Mouse (Mus musculus) kidney, adult 18-20 months (tissue): ENCODE data around the gene Atrn.

ENCODE experiments used
- DNase-seq: peaks from one replicate; pipeline ENCODE4 v3.0.0; 2021

The Atrn gene

DNA sequence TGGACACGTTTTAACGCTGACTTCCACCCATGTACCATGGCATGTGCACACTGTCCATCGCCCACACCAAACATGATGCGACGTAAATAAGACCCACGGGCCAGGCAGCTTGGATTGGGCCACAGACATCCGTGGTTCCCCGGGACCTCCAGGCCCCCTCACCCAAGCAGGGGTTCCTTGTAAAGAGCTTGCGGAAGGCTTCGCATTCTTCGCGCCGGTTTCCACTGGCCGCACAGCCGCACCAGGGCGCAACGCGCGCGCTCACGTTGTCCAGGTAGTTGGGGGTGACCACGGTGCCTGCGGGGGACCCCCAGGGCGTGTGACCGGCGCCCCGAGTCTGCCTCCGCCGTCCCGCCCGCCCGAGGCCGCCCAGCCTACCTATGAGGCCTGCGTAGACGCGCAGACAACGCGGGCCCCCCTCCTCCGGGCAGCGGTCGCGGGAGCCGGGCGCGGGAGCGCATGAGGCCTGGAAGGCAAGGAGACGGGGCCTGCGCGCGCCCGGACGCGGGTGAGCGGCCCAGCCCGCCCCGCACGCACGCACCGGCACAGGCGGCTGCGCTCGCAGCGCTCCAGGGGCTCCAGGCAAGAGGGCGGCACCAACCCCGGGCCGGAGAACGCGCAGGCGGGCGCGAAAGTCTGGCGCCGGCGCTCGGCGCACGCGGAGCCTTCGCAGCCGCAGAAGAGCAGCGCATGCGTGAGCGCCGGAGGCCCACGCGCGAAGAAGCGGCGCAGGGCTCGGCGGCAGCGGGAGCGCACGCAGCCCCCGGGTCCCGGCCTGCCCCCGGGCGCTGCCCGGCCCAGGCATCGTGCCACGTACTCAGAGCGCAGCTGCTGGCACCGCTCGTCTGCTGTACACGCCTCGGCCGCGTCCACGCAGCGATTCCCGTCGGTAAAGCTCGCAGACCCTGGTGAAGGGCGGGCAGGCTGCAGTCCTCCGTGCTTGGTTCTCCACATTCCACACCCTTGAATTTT lies 134.8 kb downstream of the Atrn start:
- peak; percentile 21 for DNase-seq

DNA sequence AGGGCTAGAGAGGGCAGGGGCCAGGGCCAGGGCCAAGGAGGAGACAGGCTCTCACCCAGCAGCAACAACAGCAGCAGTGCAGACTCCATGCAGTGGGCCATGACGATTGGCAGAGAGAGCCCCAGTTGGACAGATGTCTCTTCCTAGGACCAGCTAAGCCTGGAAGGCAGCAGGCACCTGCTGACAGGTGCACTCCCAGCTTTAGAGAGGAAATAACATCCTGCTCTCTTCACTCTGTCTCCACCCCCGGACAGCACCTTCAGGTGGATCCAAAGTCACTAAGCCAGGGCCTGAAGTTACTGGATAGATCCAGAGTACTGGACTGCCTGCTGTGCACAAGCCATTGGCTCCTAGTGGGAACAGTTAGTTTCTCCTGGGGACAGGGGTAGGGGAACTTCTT lies 136.7 kb downstream of the Atrn start, which contains the start of gene Gfra4:
Gfra4 (minus strand) TSS at position 101 of the 400 bp plus-strand sequence.
- no peak for DNase-seq

DNA sequence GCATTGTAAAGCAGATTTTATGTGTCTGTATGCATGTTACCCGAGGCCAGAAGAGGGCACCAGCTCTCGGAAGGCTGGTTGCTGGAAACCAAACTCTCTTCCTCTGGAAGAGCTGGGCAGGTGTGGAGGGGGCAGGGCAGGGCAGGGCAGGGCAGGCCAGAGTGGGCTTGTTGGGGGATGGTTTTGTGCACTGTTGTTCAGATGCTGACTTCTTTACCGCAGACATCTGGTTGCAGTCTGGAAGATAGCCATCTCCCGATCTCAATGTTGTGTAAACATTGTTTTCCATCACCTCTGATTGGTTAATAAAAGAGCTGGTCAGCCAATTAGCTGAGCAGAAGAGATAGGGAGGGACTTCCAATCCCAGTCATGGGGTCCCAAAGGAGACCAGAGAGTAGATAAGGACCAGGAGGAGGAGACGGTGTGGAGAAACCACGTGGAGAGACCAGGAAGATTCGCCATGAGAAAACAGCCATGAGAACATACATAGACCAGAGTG lies 138.1 kb downstream of the Atrn start:
- DNase-seq, result no peak

DNA sequence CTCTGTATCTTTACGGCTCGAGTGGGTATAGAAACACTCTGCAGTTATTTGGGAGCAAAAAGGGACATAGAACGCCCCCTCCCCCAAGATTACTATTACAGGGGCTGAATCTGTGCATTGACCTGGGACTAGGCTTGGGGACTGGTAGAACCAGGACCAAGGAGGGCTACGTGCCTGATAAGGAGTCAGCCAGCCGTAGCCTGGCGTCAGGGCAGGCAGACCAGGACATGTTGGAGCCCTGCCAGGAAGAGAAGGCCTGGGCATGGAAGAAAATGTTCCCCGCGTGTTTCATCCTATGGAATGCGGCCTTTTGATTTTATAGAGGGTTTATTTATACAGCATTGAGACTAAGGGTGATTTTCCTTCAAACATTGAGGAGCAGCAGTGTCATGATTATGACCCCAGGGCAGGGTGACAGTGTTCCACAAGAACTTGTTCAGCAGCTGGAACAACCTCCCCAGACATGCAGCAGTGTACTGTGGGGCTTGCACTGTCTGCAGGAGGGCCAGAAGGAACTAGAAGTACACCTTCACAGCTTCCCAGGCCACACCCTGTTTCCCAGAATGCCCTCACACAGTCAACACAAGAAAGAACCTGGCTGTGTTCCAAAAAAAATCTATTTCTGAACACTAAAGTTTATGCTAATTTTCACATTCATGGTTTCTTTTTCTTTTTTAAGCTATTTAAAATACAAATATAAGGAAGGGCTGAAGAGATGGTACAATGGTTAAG lies 138.9 kb downstream of the Atrn start:
- no peak for DNase-seq

DNA sequence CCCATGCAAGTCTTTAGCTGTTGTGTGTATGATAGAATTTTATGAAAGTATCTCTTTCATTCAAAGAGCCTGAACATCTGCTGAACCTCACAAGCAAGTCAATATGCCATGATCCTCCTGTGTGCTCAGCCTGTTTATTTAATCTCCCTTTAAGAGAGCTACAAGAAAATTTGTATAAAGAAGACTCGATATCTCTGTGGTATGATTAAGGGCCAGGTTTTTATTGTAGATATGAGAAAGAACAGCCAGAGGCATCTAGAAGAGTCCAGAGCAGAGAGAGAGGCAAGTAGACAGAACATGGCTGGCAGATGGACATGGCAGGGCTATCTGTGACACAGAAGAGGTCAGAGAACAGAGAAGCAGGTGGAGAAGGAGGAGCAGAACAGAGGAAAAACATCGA lies 139.7 kb downstream of the Atrn start:
- DNase-seq, result no peak

DNA sequence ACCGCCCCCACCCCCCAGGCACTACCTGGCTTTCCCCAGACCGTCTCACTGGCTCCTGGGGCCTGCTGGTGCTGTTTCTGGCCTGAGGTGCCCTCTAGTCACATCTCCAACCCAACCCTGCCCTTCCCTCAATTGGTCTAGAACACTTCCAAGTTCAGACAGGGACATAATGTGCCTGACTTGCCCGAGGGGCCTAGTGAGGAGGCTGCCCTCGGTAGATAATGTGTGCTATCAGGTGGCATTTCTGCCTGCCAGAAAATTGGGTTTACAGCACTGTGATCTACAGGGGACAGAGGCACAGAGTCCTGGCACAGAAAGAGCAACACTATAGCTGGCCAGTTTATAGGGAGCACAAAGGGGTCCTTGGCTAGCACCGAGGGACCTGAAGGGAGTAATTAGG lies 145.7 kb downstream of the Atrn start:
- no peak for DNase-seq

DNA sequence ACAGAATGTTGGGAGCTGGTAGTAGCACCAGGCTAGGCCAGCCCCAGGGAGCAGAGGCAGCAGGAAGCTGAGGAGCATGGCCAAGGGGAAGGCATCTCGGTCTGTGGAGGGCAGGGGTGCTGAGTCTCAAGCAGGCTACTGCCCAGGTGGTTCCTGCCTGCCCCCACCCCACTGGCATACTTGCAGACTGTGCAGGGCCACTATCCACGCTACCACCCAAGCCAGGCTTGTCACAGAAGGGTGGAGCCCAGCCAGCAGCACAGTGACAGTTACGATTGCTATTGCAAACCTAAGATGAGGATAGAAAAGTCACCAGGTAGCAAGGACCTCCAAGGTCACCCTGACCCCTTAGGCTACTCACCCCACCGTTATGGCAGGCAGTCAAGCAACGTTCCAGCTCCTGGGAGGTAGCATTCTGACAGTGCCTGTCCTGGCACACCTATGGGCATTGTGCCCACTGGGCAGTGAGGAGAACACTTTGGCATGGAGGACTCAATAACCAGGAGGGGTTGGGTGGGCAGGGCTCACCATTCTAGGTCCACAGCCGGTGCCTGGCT lies 146.6 kb downstream of the Atrn start:
- DNase-seq, result no peak

DNA sequence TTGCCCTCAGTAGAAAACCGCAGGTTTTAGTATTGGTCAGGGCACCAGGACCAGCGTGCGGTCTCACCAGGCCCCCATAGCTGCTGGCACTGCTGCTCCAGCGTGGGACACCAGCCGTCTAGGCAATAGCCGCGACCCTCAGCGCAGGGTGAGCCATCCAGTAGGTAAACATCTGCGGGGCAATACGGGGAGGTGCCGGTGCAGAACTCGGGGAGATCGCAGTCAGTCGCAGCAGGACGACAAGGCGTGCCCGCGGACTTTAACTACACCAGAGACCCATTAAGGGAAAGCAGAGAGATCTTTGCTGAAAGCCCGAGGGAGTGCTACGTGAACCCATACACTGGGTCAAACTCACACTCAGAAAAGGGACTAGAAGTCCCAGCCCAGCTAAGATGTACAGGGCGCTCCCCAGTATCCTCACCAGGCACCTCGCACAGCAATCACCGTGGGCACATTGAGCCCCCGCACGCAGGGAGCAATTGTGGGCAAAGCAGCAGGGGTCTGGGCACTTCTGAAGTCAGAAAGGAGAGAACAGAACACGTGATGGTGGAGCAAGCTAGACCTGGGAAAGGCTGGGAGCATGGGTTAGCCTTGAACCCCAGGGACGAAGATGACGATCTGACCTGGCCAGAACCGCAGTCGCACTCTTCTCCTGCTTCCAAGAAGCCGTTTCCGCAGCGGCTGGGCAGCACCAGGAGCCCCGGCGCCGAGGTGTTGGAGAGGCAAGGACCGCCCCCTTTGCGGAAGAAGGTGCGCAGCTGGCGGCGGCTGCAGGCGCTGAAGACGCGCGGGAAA lies 147.8 kb downstream of the Atrn start:
- no peak for DNase-seq

DNA sequence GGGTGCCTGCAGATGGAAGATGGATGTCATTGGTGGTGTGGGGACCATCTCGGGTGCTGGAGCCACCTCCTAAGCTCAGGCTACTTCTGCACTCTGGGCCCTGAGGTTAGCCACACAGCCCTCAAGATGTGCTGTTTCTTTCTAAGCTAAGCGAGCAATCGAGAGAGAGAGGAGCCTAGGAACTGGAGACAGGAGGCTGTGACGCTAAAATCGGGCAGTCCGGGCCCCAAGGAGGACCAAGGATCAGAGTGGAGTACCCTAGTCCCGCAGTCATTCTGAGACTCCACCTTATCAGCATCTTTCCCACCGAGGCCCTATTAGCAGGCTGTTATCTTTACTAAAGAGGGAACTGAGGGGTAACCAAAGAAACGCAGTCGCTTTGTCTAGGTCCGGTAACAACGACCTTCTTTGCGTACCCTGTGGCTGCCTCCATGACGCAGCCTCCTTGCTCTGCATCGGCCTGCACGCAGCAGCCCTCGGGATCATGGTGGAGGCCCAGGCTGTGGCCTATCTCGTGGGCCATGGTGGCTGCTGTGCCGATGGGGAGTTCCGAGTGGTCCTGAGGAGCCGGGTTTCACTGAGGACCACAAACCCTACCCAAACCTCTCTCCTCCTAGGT lies 148.5 kb downstream of the Atrn start:
- no peak for DNase-seq

DNA sequence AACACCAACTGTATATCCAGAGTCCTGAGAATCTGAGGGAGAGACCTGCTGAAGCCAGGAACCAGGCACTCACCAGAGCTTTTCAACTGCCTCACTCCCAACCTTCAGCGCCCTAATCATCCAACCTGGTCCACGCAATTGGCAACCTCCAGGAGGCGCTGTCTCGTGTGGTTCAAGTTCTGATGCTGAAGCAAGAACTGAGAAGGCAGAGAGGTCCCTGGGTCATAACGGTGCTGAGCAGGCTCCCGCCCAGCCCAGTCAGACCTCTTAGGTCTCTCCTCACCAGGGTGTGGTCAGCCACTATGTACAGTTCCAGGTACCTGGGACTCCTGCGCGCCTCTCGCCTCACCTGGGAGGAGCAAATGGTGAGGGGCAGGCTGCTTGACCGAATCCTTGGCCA lies 149.3 kb downstream of the Atrn start:
- DNase-seq, result peak; percentile 47

DNA sequence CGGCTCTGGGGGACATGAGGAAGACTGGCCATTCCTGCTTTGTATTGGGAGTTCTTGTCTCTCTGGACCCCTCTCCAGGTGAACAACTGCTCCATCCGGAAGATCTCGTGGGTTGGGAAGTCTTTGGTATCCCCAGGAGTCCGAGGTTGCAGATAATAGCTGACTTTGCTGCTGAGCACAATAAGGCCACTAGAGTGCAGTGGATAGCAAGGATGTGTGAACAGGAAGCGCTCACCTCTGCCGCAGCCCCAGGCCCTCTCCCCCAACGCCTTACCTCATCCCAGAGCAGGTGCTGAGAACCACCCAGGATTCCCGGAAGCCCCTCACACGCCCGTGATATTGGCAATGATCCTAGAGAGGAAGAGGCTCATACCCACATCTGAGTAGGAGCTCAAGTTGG lies 149.9 kb downstream of the Atrn start:
- DNase-seq, result no peak

DNA sequence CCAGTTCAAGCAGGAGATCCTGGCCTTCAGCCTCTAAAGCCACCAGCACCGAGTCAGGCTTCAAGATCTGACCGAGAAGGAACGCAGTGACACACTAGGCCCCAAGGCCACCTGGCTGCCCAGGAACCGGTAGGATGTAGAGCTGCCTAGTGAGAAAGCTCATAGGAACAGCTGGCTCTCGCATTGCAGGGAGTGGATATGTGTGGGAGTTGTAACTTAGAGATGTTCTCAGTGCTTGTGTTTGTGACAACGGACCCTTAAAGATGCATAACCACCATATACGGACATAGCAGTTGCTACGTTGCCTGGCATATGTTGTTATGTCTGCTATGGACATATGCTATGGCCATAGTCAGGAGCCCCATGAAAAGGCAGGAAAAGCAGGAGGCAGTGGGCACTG lies 152.4 kb downstream of the Atrn start:
- DNase-seq, result no peak

DNA sequence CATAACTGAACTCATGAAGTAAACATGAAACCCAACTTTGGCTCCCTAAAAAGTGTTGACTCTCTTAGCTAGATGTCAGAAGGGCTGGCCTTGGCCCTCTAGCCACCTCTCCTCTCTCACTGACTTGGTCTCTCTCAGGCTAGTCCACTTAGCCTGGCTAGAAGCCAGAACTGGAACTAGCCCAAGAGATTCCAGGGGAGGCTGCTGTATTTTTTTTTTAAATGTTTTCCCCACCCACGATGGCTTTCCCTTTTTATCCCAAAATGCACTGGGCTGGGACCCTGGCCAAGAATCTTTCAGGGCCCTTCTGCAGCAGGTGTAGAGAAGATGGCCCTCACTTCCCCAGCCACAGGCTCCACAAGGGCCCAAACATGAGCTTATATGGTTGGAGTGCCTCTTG lies 153.1 kb downstream of the Atrn start:
- peak; percentile 41 for DNase-seq

DNA sequence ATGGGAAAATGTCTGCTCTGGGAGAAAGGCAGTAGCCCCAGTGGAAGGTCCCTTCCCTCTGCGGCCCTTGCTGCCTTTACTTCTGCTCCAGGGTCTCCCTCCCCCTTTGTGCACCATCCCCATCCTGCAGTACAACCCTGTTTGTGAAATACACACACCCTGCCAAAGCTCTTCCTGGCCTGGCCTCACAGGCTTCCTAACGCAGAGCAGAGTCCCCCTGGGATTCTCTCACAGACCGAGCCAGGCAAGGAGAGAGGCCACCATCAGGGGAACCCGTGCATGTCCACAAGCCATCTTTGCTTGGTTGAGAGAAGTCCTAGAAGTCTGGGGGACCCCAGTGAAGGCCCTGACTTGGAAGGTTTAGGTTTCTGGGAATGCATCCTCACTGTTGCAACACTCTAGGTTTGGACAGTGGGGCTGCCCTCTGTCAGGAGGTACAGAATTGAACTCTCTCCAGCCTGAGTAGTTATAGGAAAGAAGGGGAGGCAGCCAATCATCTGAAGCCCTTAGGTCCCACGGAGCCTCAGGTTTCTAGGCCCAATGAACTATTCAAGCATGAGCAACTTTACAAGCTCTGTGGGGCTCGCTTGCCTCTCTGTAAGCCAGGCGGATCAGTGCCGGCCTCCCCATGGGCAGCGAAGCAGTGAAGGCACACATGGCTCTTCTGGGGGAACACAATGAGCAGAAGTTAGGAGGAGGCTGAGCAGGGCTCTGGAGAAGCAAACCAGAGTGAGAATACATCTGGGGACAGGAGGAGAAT lies 153.7 kb downstream of the Atrn start:
- no peak for DNase-seq

DNA sequence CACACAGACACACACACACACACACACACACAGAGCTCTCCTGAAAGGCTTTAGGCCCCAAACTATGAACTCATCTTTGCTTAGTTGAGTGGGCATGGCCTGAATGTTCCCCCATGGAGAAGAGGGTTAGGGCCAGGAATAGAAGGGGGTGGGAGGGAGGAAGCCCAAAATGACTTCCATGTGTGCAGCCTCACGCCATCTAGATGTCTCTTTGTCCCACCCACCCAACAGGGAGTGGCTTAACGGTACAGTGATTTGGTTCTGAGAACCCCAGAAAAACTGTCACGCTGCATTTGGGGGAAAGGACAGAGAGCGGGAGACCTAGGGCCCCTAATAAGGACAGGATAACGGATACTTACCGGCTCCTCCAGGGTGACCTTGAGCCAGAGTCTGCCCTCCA lies 154.5 kb downstream of the Atrn start:
- no peak for DNase-seq

DNA sequence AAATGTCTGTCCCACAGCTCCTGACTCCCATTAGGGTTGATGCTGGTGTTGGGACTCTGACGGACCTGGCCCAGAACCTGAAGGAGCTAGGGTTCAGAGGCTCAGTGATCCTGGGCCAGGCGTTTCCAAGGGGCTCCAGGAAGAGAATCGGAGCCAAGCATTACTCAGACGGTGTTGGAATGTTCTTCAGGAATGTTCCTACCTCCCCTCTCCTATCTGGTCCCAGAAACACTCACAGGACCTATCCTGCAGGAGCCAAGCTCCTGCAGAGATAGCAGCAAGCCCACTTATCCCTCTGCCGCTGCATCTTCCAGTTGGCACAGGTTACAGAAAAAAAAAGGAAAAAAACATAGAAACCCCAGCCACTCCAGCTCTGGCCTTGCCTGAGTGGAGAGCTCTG lies 155.3 kb downstream of the Atrn start:
- no peak for DNase-seq

DNA sequence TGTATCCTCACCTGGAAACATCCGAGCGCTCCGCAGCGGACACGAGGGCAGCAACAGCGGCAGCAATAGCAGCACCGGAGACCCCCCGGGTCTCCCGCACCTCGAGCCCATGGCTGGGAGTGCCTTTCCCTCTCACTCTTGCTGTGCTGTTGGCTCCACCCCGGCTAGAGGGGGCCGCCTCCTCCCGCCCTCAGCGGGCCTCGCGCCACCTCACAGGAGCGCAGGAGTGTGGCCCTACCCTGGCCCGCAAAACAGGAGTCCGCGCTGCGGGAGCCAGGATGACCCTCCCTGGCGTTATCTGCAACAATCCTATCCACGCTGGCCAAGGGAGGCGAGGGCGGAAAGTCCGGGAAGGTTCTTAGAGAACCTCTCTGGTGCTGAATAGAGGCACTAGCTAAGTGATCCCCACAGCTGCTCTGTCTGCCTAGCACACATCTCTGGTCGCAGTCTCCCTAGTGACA lies 157.1 kb downstream of the Atrn start, which contains the start of gene Adam33:
Adam33 (minus strand) TSS at position 411 of the 461 bp plus-strand sequence.
- no peak for DNase-seq

DNA sequence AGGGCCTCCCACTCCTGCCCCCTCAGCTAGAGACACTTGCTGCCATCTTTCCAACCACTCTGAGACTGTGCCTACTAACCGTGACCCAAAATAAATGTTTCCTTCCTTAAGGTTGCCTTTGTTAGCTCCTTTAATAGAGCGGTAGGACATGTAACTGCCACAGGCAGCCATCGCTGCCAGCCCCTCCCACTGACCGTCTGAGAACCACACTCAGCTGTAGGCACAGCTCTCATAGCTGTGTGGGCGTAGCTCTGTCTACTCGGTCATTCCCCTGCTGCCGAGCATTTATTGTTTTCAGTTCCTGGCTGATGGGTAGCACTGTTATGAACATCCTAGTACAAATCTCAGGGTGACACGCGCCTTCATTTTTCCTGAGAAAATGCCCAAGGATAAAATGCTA lies 160.0 kb downstream of the Atrn start:
- DNase-seq, result no peak

DNA sequence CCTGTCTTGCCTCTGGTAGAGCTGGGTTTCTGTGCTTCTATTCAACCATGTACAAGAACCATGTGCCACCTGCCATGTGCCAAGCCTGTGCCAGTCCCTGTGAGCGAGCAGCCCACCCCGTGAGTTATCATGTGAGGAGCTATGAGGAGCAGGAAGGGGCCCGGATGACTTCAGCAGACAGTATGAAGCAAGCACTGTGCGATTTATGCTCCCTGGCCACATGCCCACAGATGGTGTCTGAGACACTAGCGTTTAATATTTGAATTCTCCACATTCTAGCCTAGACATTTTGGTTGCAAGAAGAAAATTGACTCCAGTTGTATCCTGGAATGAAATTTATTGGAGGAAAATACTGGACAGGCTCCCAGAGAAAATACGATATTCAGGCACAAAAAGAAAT lies 161.2 kb downstream of the Atrn start:
- DNase-seq, result no peak

DNA sequence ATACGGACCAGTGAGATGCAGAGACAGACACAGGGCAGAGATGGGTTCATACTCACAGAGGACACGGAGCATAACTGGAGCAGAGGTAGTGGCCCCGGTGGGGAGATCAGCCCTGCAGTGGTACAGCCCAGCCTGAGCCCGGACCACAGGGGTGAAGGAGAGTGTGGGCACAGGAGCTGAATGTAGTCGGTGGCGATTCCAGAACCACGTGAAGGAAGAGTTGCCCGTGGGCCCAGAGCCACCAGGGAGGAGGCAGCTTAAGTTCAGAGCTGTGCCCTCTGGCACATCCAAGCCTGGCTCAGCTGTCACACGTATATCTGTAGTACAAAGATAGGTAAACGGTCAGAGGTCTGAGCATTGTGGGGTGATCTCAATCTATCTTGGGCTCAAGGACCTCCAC lies 166.2 kb downstream of the Atrn start:
- DNase-seq, result no peak
